ENCODE assay signal across 9 mouse cellular contexts in genomic region chr5:51595644-51596043, GRCm38 (mm10). TPM values are rescaled to one million over a fixed set of nuclear protein-coding genes. Genes with fewer than 3 reads are reported as not detected.
DNase-seq lines count a peak whose midpoint lies in the region; ATAC-seq lines count a peak whose summit lies in the region.
"Had no signal": no experiment of that assay in that cellular context is flagged by ENCODE, and none has a peak within 500 bp of the region (broad histone marks: within the 10 kb centered on the region; RNA-seq: fewer than 3 reads in every experiment).

No protein-coding gene starts in this region.

- no peaks in the 10 kb centered on the region for H3K36me3 ChIP-seq in embryonic facial prominence, embryonic 14.5 days (ENCODE audit: control insufficient read depth, insufficient read depth, low read length)
- no peaks in the 10 kb centered on the region for H3K36me3 ChIP-seq in embryonic facial prominence, embryonic 10.5 days (replicated peaks)
- H3K36me3 ChIP-seq: liver, embryonic 12.5 days had no signal

- H3K4me2 ChIP-seq in embryonic facial prominence, embryonic 14.5 days (ENCODE audit: low read depth, low read length): no peak overlapping the region
- H3K4me2 ChIP-seq: liver, embryonic 12.5 days had no signal

- H3K9ac ChIP-seq in embryonic facial prominence, embryonic 14.5 days (ENCODE audit: low read depth, low read length): no peak overlapping the region
- H3K9ac ChIP-seq: liver, embryonic 12.5 days had no signal

- H3K4me3 ChIP-seq in embryonic facial prominence, embryonic 14.5 days (ENCODE audit: low read depth, low read length): no peak overlapping the region
- H3K4me3 ChIP-seq in embryonic facial prominence, embryonic 10.5 days: no peak overlapping the region
- H3K4me3 ChIP-seq: liver, embryonic 12.5 days had no signal

- no peaks in the 10 kb centered on the region for H3K9me3 ChIP-seq in embryonic facial prominence, embryonic 14.5 days (ENCODE audit: control insufficient read depth, low read length)
- no peaks in the 10 kb centered on the region for H3K9me3 ChIP-seq in embryonic facial prominence, embryonic 10.5 days
- H3K9me3 ChIP-seq: liver, embryonic 12.5 days had no signal

- H3K27me3 ChIP-seq in embryonic facial prominence, embryonic 14.5 days (replicated peaks; ENCODE audit: control insufficient read depth, insufficient read depth, low read length): no peaks in the 10 kb centered on the region
- no peaks in the 10 kb centered on the region for H3K27me3 ChIP-seq in embryonic facial prominence, embryonic 10.5 days (replicated peaks; ENCODE audit: low read depth, poor library complexity, severe bottlenecking)
- H3K27me3 ChIP-seq: liver, embryonic 12.5 days had no signal

- 64% methylated on average over 9 of the region's 9 CpGs for WGBS in embryonic facial prominence, embryonic 14.5 days
- WGBS in embryonic facial prominence, embryonic 10.5 days: 85% methylated on average over 9 of the region's 9 CpGs

- no peak; the same call in 1 of the 2 replicates for ATAC-seq in embryonic facial prominence, embryonic 14.5 days (ENCODE audit: low read depth)
- ATAC-seq: liver, embryonic 12.5 days had no signal

- peak; percentile 74 for DNase-seq in embryonic facial prominence, embryonic 14.5 days (ENCODE audit: low spot score)
- no peak for DNase-seq in embryonic facial prominence, embryonic 10.5 days (ENCODE audit: low spot score)
- peak; percentile 71 for DNase-seq in adrenal gland, postnatal 10 days
- DNase-seq in fibroblast of lung, adult 2 months (ENCODE audit: low read depth): peak; percentile 98
- DNase-seq in kidney, postnatal 25 days: peak; percentile 20 to 65
- no peak for DNase-seq in left cerebral cortex, adult 8-10 months (ENCODE audit: low spot score in 2 of 2)
- DNase-seq in left cerebral cortex, adult 9 months (ENCODE audit: low spot score in 2 of 2): no peak
- no peak for DNase-seq in c-Kit-positive CD71-positive TER-119-positive erythroid progenitor cells, embryonic 14.5 days (ENCODE audit: low spot score)

- H3K27ac ChIP-seq in embryonic facial prominence, embryonic 14.5 days (replicated peaks; ENCODE audit: low read depth, low read length): no peak overlapping the region
- H3K27ac ChIP-seq in embryonic facial prominence, embryonic 10.5 days (replicated peaks): no peak overlapping the region
- H3K27ac ChIP-seq: liver, embryonic 12.5 days had no signal

- H3K4me1 ChIP-seq in embryonic facial prominence, embryonic 14.5 days (ENCODE audit: control insufficient read depth, insufficient read depth, low read length): peaks cover 7% of the 10 kb centered on the region
- peaks cover 18% of the 10 kb centered on the region for H3K4me1 ChIP-seq in embryonic facial prominence, embryonic 10.5 days
- H3K4me1 ChIP-seq: liver, embryonic 12.5 days had no signal

RNA-seq across cellular contexts. Expression of gene Ppargc1a, which starts 28.1 kb away (rescaled TPM):
- 4.6 and 4.9 TPM in 2 replicates for polyA plus RNA-seq in embryonic facial prominence, embryonic 14.5 days (2014; fragmentation: Nextera tagmentation; extraction: Ambion mirVana)
- polyA plus RNA-seq in embryonic facial prominence, embryonic 10.5 days (2016; fragmentation: Nextera tagmentation; extraction: Ambion mirVana): 1.2 and 2.6 TPM in 2 replicates
- total RNA-seq in adrenal gland, postnatal 10 days (2021): 10 to 100 TPM; 34.5 to 47.2 TPM
- 10 to 100 TPM; 48.9 to 61.7 (median 54.2) TPM for total RNA-seq in left cerebral cortex, adult 8-10 months (2022)

Comparison
In these comparisons a context has a peak if more than half of its experiments do, and no peak if none do; other contexts are left out.
1. DNase-seq: peak in embryonic facial prominence, embryonic 14.5 days (single experiment), adrenal gland, postnatal 10 days (single experiment), fibroblast of lung, adult 2 months (single experiment) and kidney, postnatal 25 days (2 of 2); none in embryonic facial prominence, embryonic 10.5 days (single experiment), left cerebral cortex, adult 8-10 months (0 of 2), left cerebral cortex, adult 9 months (0 of 2) and c-Kit-positive CD71-positive TER-119-positive erythroid progenitor cells, embryonic 14.5 days (single experiment).